9 mouse cellular contexts compared by ENCODE assay signal in genomic region chr13:17992009-17992408, GRCm38 (mm10). TPM values are rescaled to one million over a fixed set of nuclear protein-coding genes. Genes with fewer than 3 reads are reported as not detected.
DNase-seq lines count a peak whose midpoint lies in the region; ATAC-seq and TF ChIP-seq lines count a peak whose summit lies in the region.
"Had no signal": no experiment of that assay in that cellular context is flagged by ENCODE, and none has a peak within 500 bp of the region (broad histone marks: within the 10 kb centered on the region; RNA-seq: fewer than 3 reads in every experiment).

No protein-coding gene starts in this region.

- H3K4me2 ChIP-seq in lung, embryonic 15.5 days: peak overlapping the region; percentile 83
- H3K4me2 ChIP-seq in forebrain, embryonic 13.5 days: peak overlapping the region; percentile 82
- H3K4me2 ChIP-seq in limb, embryonic 14.5 days (replicated peaks; ENCODE audit: low read depth, low read length, severe bottlenecking): peak overlapping the region; percentile 78
- H3K4me2 ChIP-seq in stomach, embryonic 14.5 days (replicated peaks; ENCODE audit: low read depth, low read length): peak overlapping the region; percentile 64

- WGBS in lung, embryonic 15.5 days: 61% methylated on average over 4 of the region's 4 CpGs
- 88% methylated on average over 4 of the region's 4 CpGs for WGBS in forebrain, embryonic 13.5 days
- 90% methylated on average over 4 of the region's 4 CpGs for WGBS in limb, embryonic 14.5 days
- WGBS in stomach, embryonic 14.5 days: 79% methylated on average over 4 of the region's 4 CpGs

- peaks cover 9% of the 10 kb centered on the region for H3K4me1 ChIP-seq in lung, embryonic 15.5 days
- H3K4me1 ChIP-seq in forebrain, embryonic 13.5 days: peaks cover 11% of the 10 kb centered on the region
- peaks cover 8% of the 10 kb centered on the region for H3K4me1 ChIP-seq in limb, embryonic 14.5 days (ENCODE audit: control insufficient read depth, insufficient read depth, low read length)
- H3K4me1 ChIP-seq in stomach, embryonic 14.5 days (ENCODE audit: control insufficient read depth, insufficient read depth, low read length): no peaks in the 10 kb centered on the region; the same call in 1 of the 2 replicates

- no peak for TF ChIP-seq POLR2A in limb, embryonic 14.5 days (IDR thresholded peaks at IDR 0.05; ENCODE audit: borderline replicate concordance, extremely low read depth, insufficient read depth, insufficient read length)

- ATAC-seq in lung, embryonic 15.5 days (ENCODE audit: borderline replicate concordance, extremely low read depth, low FRiP score, low TSS enrichment): no peak
- ATAC-seq in forebrain, embryonic 13.5 days: no peak
- ATAC-seq in limb, embryonic 14.5 days (ENCODE audit: low FRiP score, low read depth): no peak
- ATAC-seq in stomach, embryonic 14.5 days (ENCODE audit: insufficient number of reproducible peaks, insufficient read depth, low FRiP score, low read depth): no peak

- H3K9ac ChIP-seq in lung, embryonic 15.5 days: peak overlapping the region; percentile 80; the same call in 1 of the 2 replicates
- H3K9ac ChIP-seq in forebrain, embryonic 13.5 days: no peak overlapping the region
- H3K9ac ChIP-seq in limb, embryonic 14.5 days (ENCODE audit: low read depth, low read length, severe bottlenecking): peak overlapping the region; percentile 81; the same call in 1 of the 2 replicates
- peak overlapping the region; percentile 79 for H3K9ac ChIP-seq in stomach, embryonic 14.5 days (replicated peaks; ENCODE audit: low read depth, low read length)

- H3K9me3 ChIP-seq in lung, embryonic 15.5 days: no peaks in the 10 kb centered on the region
- H3K9me3 ChIP-seq in forebrain, embryonic 13.5 days (replicated peaks): no peaks in the 10 kb centered on the region
- H3K9me3 ChIP-seq in limb, embryonic 14.5 days (ENCODE audit: control insufficient read depth, low read length): no peaks in the 10 kb centered on the region
- H3K9me3 ChIP-seq in stomach, embryonic 14.5 days (ENCODE audit: control insufficient read depth, low read depth, low read length): no peaks in the 10 kb centered on the region

- peak overlapping the region; percentile 86; the same call in 1 of the 2 replicates for H3K4me3 ChIP-seq in lung, embryonic 15.5 days
- H3K4me3 ChIP-seq in forebrain, embryonic 13.5 days: peak overlapping the region; percentile 85
- H3K4me3 ChIP-seq in limb, embryonic 14.5 days (replicated peaks; ENCODE audit: low read length): peak overlapping the region; percentile 78
- peak overlapping the region; percentile 66 for H3K4me3 ChIP-seq in stomach, embryonic 14.5 days (ENCODE audit: low read depth, low read length)

- H3K27ac ChIP-seq in lung, embryonic 15.5 days: no peak overlapping the region
- no peak overlapping the region for H3K27ac ChIP-seq in forebrain, embryonic 13.5 days
- no peak overlapping the region for H3K27ac ChIP-seq in limb, embryonic 14.5 days (replicated peaks; ENCODE audit: low read depth, low read length)
- H3K27ac ChIP-seq in stomach, embryonic 14.5 days (ENCODE audit: low read length): no peak overlapping the region

- peaks cover 9% of the 10 kb centered on the region for H3K36me3 ChIP-seq in lung, embryonic 15.5 days
- H3K36me3 ChIP-seq in forebrain, embryonic 13.5 days (ENCODE audit: poor library complexity, severe bottlenecking): peaks cover 10% of the 10 kb centered on the region
- peaks cover 11% of the 10 kb centered on the region for H3K36me3 ChIP-seq in limb, embryonic 14.5 days (ENCODE audit: control insufficient read depth, insufficient read depth, low read length)
- peaks cover 4% of the 10 kb centered on the region; the same call in 1 of the 2 replicates for H3K36me3 ChIP-seq in stomach, embryonic 14.5 days (ENCODE audit: control insufficient read depth, insufficient read depth, low read length)

- H3K27me3 ChIP-seq in lung, embryonic 15.5 days: no peaks in the 10 kb centered on the region
- H3K27me3 ChIP-seq in forebrain, embryonic 13.5 days: no peaks in the 10 kb centered on the region
- H3K27me3 ChIP-seq in limb, embryonic 14.5 days (ENCODE audit: control insufficient read depth, insufficient read depth, low read length): no peaks in the 10 kb centered on the region
- H3K27me3 ChIP-seq in stomach, embryonic 14.5 days (ENCODE audit: control insufficient read depth, insufficient read depth, low read length): no peaks in the 10 kb centered on the region

- no peak for DNase-seq in lung, postnatal 14 days
- DNase-seq in limb, embryonic 14.5 days (ENCODE audit: low spot score): no peak
- DNase-seq in urinary bladder, postnatal 4 days (ENCODE audit: low spot score in 2 of 2): no peak
- DNase-seq in thymus, postnatal 36 days: no peak
- DNase-seq in T-cell, adult 2 months (ENCODE audit: low spot score): no peak
- DNase-seq: cerebellum, postnatal 25 days had no signal

RNA-seq across cellular contexts. Expression of gene Yae1d1, which starts 1.1 kb away (rescaled TPM):
- polyA plus RNA-seq in lung, embryonic 15.5 days (2015; fragmentation: Nextera tagmentation; extraction: Ambion mirVana): 75.6 and 77.1 TPM in 2 replicates
- 118 and 119 TPM in 2 replicates for polyA plus RNA-seq in forebrain, embryonic 13.5 days (2015; fragmentation: Nextera tagmentation; extraction: Ambion mirVana)
- 23.4 and 38.4 TPM in 2 replicates for polyA plus RNA-seq in limb, embryonic 14.5 days (2012; rRNA removed)
- 68.9 and 70.0 TPM in 2 replicates for polyA plus RNA-seq in limb, embryonic 14.5 days (2014; fragmentation: Nextera tagmentation; extraction: Ambion mirVana)
- 68.9 and 69.6 TPM in 2 replicates for polyA plus RNA-seq in stomach, embryonic 14.5 days (2014; fragmentation: Nextera tagmentation; extraction: Ambion mirVana)

RNA-seq across cellular contexts. Expression of gene Rala, which starts 48.0 kb away (rescaled TPM):
- polyA plus RNA-seq in lung, embryonic 15.5 days (2015; fragmentation: Nextera tagmentation; extraction: Ambion mirVana): 110 and 119 TPM in 2 replicates
- 177 and 187 TPM in 2 replicates for polyA plus RNA-seq in forebrain, embryonic 13.5 days (2015; fragmentation: Nextera tagmentation; extraction: Ambion mirVana)
- polyA plus RNA-seq in limb, embryonic 14.5 days (2012; rRNA removed): 30.1 and 48.5 TPM in 2 replicates
- polyA plus RNA-seq in limb, embryonic 14.5 days (2014; fragmentation: Nextera tagmentation; extraction: Ambion mirVana): 97.8 and 101 TPM in 2 replicates
- 101 and 105 TPM in 2 replicates for polyA plus RNA-seq in stomach, embryonic 14.5 days (2014; fragmentation: Nextera tagmentation; extraction: Ambion mirVana)
